Mouse (Mus musculus) urinary bladder, adult 2 months (tissue): ENCODE measurements around the gene Smg6. TPM values are rescaled to one million over a fixed set of nuclear protein-coding genes. Genes with fewer than 3 reads are reported as not detected.

Experiments used
- DNase-seq: peaks from one replicate; pipeline ENCODE4 v3.0.0; 2022; ENCODE audit warnings: low spot score
- polyA plus RNA-seq: library from polyadenylated mRNA; depleted of rRNA; stranded (reverse); fragments of >200 nt; gene quantifications from 2 replicates; pipeline ENCODE4 v1.2.3, GENCODE M21; 2012

Smg6 gene
- polyA plus RNA-seq, 1 experiment = 29.4 TPM

DNA sequence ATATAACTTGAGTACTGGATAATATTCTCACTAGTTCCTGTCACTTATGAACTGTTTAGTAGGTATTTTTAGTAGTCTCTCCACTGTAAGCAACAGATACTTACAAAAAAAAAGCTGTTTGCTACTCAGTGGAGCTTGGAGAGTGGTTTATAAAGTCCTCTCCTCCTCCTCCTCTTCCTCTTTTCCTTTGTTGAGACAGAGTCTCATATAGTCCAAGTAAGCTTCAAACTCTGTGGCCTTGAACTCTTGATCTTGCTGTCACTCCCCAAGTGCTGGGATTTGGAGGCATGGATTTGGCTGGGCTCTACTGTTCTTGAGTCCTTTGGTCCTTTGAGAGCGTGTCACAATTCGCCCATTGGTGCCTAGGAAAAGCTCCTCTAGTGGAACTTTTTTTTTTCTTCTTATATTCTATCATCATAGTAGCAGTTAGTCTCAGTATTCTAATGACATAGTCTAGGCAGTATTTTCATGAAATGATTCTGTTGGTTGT, 1.7 kb downstream of the Smg6 start:
- DNase-seq = no peak

DNA sequence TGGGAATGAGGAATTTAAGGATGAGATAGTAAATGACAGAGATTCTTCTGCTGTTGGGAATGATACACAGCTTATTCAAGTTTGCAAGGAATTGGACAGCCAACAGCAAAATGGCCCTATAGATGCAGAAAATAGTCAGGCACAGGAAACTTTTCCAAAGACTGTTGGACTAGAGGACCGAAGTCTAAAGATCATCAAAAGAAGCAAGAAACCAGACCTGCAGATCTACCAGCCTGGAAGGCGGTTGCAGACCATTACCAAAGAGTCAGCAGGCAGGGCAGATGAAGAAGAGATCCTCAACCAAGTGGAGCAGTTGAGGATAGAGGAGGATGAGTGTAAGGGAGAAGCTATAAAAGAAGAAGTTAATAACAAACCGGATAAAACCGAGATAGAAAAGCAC, 3.5 kb downstream of the Smg6 start:
- DNase-seq = no peak

DNA sequence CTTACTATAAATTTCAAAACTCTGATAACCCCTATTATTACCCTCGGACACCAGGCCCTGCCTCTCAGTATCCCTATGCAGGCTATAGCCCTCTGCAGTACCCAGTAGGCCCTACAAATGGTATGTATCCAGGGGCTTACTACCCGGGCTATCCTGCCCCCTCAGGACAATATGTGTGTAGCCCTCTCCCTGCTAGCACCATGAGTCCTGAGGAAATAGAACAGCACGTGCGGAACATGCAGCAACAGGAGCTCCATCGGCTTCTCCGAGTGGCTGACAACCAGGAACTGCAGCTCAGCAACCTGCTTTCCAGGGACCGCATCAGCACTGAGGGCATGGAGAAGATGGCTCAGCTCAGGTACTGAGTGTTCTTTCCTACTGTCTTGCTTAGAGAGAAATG, 4.8 kb downstream of the Smg6 start:
- no peak for DNase-seq

DNA sequence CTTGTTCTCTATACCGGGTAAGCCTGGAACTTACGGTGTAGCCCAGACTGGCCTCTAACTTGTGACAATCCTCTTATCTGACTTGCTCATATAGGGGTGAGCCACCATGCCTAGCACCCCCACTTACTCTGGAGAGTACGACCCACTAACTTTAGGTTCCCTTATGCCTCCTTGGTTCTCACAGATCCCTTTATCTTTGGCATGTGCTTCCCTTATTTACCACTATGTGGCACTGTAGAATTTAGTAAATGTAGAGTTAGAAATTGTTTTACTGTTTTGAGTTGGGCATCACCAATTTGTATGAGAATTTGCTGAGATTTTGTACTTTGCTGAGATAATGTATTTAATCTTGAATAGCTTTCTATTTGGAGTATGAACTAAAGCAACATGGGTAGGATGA, 20.7 kb downstream of the Smg6 start:
- DNase-seq = no peak

DNA sequence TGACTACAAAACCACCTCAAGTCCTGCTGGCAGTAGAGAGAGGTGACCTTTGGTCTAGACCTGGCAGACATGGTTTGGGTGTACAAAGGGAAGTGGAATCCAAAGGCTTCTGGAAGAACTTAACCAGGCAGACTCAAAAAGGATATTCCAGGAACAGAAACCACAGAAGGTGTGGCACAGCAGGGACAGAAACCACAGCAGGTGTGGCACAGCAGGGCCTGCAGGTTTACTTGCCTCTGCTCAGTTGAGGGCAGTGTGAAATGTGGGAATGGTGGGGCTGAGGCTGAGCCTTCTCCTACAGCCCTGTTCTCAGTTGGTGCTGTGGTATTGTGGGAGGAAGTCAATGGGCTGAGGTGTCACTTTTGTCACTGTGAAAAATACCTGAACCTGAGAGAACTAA, 29.3 kb downstream of the Smg6 start:
- DNase-seq = no peak

DNA sequence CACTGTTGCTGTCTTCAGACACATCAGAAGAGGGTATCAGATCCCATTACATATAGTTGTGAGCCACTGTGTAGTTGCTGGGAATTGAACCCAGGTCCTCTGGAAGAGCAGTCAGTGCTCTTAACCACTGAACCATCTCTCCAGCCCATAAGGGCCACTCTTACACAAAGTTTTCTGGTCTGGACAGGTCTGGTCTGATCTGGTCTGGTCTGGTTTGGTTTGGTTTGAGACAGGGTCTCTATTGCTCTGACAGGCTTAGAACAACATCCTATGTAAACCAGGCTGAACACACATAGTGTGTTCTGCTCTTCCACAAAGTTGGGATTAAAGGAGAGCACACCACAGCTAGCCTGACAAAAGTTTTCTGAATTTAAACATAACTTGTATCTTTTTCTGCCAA, 30.4 kb downstream of the Smg6 start:
- DNase-seq = no peak

DNA sequence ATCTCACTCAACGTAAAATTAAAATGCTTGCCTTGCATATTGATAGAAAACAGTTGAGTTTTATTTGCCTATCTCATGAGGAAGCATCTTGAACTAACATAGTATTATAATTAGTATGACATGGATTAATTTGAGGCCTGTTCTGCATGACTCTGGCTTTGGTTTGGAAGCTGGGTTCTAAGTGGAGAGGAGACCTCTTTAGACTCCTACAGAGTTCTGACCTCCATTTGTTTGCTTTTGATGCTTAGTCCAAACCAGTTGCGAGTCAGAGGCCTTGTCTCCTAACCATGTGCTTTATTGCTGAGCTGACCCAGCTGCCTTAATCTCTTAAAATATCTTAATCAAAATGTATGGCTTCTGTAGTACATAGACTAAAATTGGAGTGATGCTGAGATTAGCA, 32.0 kb downstream of the Smg6 start:
- no peak for DNase-seq

DNA sequence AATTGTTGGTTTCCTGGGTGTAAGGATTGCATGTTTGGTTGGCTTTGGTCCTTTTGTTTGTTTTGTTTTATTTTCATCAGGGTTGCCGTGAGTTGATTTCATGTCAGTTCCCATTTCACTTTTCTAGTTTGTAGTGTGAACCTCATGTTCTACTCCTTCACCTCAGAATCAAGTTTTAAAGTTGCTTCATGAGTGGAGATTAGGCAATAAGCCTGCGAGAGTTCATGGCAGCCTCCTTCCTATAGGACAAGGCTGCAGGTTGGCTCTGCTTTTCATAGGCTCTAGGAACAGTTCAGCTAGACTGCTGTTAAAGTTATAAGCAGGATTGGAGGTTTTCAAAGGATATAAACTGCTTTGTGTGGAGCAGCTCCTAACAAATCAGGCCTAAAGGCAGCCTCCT, 33.9 kb downstream of the Smg6 start:
- DNase-seq = no peak

DNA sequence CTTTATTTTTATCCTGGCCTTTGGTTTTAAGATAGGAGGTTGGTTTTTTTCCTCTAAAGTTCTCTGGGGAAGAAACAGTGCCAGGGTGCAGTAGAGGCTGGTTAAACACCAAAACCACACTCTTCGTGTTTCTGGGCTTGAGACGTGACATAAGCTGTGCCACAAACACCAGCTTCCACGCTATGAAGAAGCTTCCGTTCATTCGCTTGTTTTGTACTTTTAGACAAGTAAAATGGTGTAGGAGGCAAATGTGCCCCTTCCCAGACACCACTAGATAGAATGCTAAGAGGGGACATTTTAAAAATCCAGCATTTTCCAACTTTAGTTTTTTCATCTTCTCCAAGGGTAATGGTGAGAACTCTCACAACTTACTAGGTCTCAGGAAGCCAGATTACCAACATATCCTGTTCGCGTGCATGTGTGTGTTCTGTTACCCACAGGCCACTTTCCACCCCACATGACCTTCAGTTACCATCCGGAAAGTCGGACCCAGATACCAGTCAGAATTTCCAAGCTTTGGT, 34.5 kb downstream of the Smg6 start:
- no peak for DNase-seq

DNA sequence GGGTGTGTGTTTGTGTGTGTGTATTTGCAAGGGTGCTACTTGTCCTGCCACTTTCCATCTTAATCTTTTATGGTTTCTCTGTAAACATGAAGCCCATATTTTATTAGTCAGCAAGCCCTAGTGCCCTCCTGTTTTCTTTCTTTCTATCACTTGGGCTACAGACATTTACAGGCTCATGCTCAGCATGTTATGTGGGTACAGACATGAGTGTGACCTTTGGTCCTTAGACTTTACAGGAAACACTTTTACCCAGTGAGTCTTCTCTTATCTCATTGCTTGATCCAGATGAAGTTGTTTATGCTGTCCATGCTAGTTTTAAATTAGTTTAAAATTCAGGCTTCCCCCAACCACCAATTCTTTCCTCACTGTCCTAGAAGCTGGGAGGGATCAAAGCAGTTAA, 36.3 kb downstream of the Smg6 start:
- no peak for DNase-seq

DNA sequence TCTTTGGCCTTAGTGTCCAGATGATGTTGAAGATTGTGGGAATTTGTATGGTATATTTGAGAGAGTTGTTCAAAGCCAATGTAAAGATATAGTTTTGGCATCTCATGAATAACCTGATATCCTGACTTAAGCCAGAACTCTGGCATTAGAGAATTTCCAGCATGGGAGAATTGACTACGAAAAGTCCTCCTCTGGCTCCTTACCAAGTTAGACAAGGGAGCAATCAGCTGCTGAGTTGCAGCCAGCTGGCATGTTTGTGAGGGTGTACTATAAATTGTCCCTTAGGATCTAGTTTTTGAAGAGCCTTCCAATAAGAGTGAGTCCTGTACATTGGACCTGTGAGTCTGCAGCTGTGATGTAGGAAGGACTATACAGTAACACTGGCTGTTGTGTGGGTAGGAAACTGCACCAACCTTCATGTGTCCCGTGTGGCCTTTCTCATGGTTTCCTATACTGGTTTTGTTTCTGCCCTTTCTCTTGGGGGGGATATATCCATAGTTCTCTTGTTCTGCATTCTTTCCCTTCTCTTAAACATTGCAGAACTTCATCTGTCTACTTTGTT, 37.3 kb downstream of the Smg6 start:
- DNase-seq = no peak

DNA sequence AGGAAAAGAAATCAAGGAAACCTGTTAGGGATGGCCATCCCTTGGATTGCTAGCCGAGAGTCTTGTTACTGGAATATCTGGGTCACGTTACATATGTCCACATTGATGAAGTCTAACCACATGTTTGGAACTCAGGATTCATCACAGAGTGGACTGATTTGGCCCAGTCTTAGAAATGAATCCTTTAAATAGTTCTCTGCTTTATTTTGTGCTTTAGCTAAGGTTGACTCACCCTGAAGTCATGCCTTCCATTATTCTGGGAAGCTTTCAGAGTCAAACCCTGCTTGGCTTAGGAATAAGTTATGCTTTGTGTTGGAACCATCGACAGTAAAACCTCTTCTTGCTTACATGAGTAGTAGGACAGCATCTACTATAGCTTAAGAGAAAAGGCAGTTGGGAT, 39.9 kb downstream of the Smg6 start:
- no peak for DNase-seq

DNA sequence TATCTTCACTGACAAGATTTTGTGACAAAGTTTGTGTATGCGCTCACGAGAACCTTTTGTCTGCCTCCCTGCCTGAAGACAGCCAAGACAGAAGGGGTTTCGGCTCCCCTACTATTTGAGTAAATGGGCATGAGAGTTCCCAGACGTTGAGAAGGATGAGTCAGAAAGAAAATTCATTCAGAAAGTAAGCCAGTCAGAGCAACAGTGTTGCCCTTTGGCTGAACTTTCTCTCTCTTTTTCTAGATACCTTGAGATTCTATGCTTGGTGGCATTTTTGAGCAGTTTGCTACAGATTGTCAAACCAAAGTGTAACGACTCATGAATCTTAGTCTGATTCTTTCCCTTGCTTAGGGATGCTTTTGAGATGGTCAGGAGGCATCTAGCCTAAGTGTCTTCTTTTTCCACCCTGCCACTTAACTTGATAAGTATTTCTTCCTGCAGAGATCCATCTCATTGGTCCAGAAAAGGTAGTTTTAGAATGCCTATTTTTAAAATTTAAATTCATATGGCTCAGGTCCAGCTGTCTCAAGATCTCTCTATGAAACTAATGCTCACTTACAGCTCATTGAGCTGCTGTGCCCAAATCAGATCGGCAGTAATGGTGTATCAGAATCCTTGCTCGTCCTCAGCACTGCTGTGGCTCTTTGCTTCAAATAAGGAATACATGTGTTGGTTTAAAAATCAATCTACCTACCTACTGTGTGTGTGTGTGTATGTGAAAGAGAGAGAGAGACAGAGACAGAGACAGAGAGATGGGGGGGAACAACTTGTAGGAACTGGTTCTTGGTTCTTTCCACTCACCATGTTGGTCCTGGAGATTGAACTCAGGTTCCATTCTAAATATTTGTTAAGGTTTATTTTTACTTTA, 47.9 kb downstream of the Smg6 start:
- no peak for DNase-seq

DNA sequence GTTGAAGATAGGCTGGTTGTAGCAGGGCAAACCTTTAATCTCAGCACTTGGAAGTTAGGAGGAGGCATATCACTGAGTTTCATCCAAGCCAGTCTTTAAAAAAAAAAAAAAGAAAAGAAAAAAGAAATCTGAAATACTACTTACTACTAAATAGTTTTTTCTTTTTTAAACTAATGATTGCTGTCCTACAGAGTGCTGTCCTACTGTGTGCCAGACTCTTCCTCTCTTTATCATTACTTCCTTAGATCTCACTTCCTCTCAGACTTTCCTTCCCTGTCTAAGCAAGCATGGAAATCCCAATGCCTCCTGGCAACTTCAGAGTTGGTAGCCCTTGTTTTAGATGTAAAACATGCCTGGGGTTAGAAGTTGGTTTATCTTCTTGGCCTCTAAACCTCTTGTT, 49.0 kb downstream of the Smg6 start:
- no peak for DNase-seq

DNA sequence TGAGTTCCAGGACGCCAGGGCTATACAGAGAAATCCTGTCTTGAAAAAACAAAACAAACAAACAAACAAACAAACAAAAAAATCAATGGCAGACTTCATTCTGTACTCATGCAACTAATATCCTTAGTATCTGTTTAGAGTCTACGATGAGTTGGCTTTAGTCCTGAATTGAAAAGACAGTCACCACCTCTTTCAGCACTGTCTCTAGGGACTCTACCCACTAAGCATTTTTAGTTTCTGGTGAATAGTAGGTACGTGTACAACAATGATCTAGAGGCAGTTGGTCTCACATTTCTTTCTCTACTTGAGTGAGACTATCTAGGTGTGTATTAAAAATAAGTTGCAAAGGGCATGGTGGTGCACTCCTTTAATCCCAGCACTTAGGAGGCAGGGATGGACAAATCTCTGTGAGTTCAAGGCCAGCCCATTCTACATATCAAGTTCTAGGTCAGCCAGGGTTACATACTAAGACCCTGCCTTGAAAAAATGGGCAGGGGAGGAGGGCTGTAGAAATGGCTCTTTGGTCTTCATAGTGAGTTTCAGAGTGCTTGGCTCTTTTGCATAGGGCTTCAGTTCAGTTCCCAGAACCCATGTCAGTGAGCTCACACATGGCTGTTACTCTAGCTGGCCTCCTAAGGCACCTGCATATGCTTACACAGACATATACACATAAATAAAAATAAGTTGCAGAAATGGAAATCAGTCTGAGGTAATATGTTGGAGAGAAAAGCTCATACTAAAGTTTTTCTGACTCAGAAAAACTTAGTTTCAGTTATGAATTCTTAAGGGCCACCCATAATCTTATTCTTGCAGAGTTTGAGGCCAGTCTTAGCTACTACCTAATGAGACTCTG, 51.4 kb downstream of the Smg6 start:
- DNase-seq = no peak

DNA sequence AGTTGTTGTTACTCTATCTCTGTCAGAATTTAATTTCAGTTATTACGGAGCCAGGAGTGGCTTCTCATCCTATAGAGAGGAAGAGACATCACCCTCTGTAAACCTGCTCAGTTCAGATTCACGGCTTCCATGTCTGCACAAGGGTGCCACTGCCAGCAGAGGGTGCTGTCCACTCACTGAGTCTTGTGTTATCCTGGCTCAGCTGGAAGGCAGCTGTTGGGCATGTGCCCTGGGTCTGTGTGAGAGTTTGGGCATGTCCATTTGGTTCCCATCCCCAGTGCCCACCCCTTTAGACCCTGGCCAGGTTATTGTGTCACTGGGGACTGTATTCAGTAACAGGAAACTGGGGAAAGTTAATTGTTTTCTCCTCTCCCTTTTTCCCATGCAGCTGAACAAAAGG, 55.8 kb downstream of the Smg6 start:
- peak; percentile 70 for DNase-seq

DNA sequence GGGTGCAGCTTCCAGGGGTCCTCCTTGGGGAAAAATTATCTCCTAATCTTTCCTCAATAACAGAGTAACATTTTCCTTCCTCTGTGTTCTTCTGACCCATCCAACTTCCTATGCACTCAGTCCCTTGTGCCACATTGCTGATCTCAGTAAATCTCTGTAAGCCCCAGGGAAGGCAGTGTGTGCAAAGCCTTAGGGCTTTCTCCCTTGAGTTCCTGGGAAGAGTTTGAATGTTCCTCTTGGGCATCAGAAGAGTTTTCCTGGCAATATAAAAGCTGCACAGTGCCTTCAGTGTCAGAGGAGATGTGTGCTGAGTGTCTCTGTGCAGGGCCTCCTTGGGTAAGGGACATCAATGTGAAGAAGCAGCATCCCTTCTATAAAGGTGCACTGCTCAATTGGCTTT, 56.6 kb downstream of the Smg6 start:
- DNase-seq = no peak

DNA sequence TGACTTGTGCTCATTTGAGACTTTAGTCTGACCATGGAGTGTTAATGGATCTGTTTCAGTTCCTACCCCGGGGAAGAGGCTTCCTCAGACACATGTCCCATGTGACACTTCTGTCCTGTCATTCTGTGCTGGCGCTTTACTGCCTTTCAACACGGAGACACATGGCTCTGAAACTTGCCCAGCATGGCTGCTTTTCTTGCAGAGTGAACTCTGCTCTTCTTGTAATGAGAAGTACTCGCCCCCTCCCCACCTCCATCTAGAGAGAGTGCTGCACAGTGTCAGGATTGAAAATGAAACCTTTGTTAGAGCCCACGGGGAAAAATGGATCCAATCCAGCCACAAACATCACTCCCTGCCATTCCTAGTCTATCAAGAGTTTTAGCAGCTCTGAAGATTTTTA, 62.5 kb downstream of the Smg6 start:
- DNase-seq = no peak

DNA sequence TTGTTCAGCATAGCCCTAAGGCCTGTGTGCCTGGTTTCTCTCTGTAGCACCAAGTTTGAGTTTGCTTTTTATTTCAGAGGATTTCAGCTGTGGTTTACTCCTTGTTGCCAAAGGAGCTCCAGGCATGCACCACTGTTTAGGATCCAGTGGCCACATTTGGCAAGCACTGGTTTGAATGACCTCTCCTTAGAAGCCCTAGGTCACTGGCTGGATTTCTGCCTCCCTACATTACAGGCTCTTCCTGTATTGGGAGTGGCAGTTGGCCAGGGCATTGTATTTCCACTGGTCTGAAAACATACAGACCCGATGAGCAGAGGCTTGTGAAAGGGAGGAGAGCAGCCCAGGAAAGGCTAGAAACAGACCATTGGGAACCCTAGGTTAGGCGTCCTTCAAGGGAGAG, 63.4 kb downstream of the Smg6 start:
- no peak for DNase-seq

DNA sequence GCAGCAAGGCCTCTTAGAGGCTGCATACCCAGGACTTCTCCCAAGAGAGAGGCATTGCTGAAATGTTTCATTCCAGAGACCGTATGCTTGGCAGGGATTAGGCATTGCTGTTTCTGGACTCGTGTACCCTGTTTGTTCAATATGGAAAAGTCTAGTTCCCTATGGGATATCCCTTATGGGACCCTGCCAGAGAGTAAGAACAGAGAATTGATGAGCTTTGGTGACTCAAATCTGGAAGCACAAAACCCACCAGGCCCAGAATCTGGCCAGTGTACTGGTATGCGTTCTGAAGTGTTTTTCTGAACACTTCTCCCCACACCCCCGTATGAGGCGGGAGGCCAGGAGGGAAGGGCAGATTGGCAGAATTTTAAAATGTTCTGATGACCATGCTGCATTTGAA, 64.9 kb downstream of the Smg6 start:
- DNase-seq = no peak

DNA sequence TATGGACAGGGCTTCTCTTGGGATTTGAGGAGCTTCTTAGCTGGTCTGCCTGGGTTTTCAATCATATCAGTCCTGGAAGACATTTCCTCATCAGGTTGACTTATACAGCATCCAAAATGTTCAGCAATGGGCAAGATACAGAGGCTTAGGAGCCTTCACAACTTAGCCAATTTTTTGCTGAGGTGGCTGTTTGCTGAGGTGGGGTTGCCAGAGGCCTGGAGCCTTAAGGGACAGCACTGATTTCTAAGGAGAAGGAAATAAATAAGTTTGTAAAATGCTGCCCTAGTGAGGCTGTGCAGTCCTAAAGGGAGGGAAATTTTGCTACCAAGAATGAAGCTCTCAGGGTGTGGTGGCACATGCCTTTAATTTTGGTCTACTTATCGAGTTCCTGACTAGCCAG, 65.7 kb downstream of the Smg6 start:
- DNase-seq = no peak

DNA sequence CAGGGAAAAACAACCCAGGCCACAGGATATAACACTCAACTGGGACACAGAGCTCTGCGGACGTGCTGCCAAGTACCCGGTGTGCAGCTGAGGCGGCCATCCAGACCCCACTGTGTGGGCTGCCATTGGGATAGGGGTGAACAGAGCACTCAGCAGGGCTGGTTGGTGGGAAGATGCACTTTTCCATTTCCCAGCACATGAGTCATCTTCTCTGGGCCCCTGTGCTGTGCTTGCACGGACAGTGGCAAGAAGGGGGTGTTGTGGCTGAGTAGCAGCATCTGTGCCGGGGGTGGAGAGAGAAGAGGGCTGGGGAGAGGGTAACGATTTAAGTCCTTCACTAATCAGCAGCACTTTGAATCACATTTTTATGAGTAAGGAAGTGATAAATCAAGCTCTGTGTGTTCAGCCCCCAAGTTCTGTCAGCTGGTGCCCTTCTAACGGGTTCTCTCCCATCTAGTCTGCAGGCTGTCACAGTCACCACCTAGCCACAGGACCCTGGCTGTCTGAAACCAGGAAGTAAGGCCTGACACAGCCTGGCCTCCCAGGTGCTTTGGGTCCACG, 66.9 kb downstream of the Smg6 start:
- DNase-seq = no peak
